Comparison of ENCODE assay signal across 15 mouse cellular contexts in genomic region chr3:52091261-52091797, GRCm38 (mm10). TPM values are rescaled to one million over a fixed set of nuclear protein-coding genes. Genes with fewer than 3 reads are reported as not detected.
DNase-seq lines count a peak whose midpoint lies in the region; ATAC-seq and TF ChIP-seq lines count a peak whose summit lies in the region.
"Had no signal": no experiment of that assay in that cellular context is flagged by ENCODE, and none has a peak within 500 bp of the region (broad histone marks: within the 10 kb centered on the region; RNA-seq: fewer than 3 reads in every experiment).

No protein-coding gene starts in this region.

- H3K9me3 ChIP-seq in kidney, embryonic 15.5 days (replicated peaks), result no peaks in the 10 kb centered on the region
- H3K9me3 ChIP-seq in embryonic facial prominence, embryonic 10.5 days, result no peaks in the 10 kb centered on the region
- no peaks in the 10 kb centered on the region for H3K9me3 ChIP-seq in limb, embryonic 11.5 days (ENCODE audit: control insufficient read depth, low read length)
- H3K9me3 ChIP-seq: hindbrain, embryonic 15.5 days; midbrain, embryonic 12.5 days had no signal

- peaks cover 59% of the 10 kb centered on the region for H3K4me1 ChIP-seq in kidney, embryonic 15.5 days
- peaks cover 64% of the 10 kb centered on the region for H3K4me1 ChIP-seq in embryonic facial prominence, embryonic 10.5 days
- peaks cover 29% of the 10 kb centered on the region for H3K4me1 ChIP-seq in limb, embryonic 11.5 days (ENCODE audit: control insufficient read depth, insufficient read depth, low read length)

- intact Hi-C loops in gastrocnemius, adult 2 months (cut with DNase I), result no loop called here

- H3K36me3 ChIP-seq in kidney, embryonic 15.5 days, result no peaks in the 10 kb centered on the region
- peaks cover 8% of the 10 kb centered on the region; the same call in 1 of the 2 replicates for H3K36me3 ChIP-seq in embryonic facial prominence, embryonic 10.5 days (replicated peaks)
- no peaks in the 10 kb centered on the region for H3K36me3 ChIP-seq in limb, embryonic 11.5 days (ENCODE audit: control insufficient read depth, insufficient read depth, low read length)
- H3K36me3 ChIP-seq: hindbrain, embryonic 15.5 days had no signal

- H3K27ac ChIP-seq in gastrocnemius, adult 2 months, result peak overlapping the region; percentile 40; the same call in 1 of the 2 replicates
- H3K27ac ChIP-seq in kidney, embryonic 15.5 days, result peak overlapping the region; percentile 87
- H3K27ac ChIP-seq in embryonic facial prominence, embryonic 10.5 days (replicated peaks), result peak overlapping the region; percentile 55; the same call in 1 of the 2 replicates
- H3K27ac ChIP-seq in limb, embryonic 11.5 days (replicated peaks; ENCODE audit: low read depth, low read length), result 0 out of 2 replicates have a peak overlapping the region, but pooled peaks have one; percentile 8
- H3K27ac ChIP-seq: hindbrain, embryonic 15.5 days; liver, embryonic 14.5 days; midbrain, embryonic 12.5 days had no signal

- no peak overlapping the region for H3K9ac ChIP-seq in kidney, embryonic 15.5 days
- H3K9ac ChIP-seq in limb, embryonic 11.5 days (ENCODE audit: low read length), result no peak overlapping the region
- H3K9ac ChIP-seq: hindbrain, embryonic 15.5 days; liver, embryonic 14.5 days; midbrain, embryonic 12.5 days had no signal

- no peak for ATAC-seq in kidney, embryonic 15.5 days (replicated peaks; ENCODE audit: low FRiP score)
- ATAC-seq in limb, embryonic 11.5 days (ENCODE audit: insufficient number of reproducible peaks, low FRiP score, low TSS enrichment, low read depth), result no peak
- ATAC-seq: forebrain, embryonic 16.5 days had no signal

- DNase-seq in gastrocnemius, adult 2 months, result no peak
- DNase-seq in gastrocnemius, adult 8-10 months (ENCODE audit: low spot score in 2 of 2), result no peak
- DNase-seq in kidney, adult 11 months, result no peak
- DNase-seq in embryonic facial prominence, embryonic 10.5 days (ENCODE audit: low spot score), result peak; percentile 38
- DNase-seq in limb, embryonic 11.5 days (ENCODE audit: low spot score), result no peak
- no peak for DNase-seq in cerebellum, adult 9-10 months
- DNase-seq in adrenal gland, postnatal 4 days (ENCODE audit: low spot score in 2 of 2), result no peak
- DNase-seq: adrenal gland, adult 2 months; cerebellum, postnatal 10 days; right cerebral cortex, postnatal 4 days had no signal

- H3K4me3 ChIP-seq in gastrocnemius, adult 2 months, result no peak overlapping the region
- no peak overlapping the region for H3K4me3 ChIP-seq in kidney, embryonic 15.5 days (replicated peaks)
- no peak overlapping the region for H3K4me3 ChIP-seq in embryonic facial prominence, embryonic 10.5 days
- no peak overlapping the region for H3K4me3 ChIP-seq in limb, embryonic 11.5 days (ENCODE audit: low read depth, low read length)
- H3K4me3 ChIP-seq: hindbrain, embryonic 15.5 days; midbrain, embryonic 12.5 days had no signal

- TF ChIP-seq CTCF in gastrocnemius, adult 2 months (IDR thresholded peaks at IDR 0.05), result no peak

- H3K27me3 ChIP-seq in kidney, embryonic 15.5 days, result no peaks in the 10 kb centered on the region
- no peaks in the 10 kb centered on the region for H3K27me3 ChIP-seq in embryonic facial prominence, embryonic 10.5 days (replicated peaks; ENCODE audit: low read depth, poor library complexity, severe bottlenecking)
- no peaks in the 10 kb centered on the region for H3K27me3 ChIP-seq in limb, embryonic 11.5 days (ENCODE audit: control insufficient read depth, insufficient read depth, low read length)
- H3K27me3 ChIP-seq: hindbrain, embryonic 15.5 days; midbrain, embryonic 12.5 days had no signal

- WGBS in kidney, embryonic 15.5 days, result 15% methylated on average over 7 of the region's 7 CpGs
- 26% methylated on average over 7 of the region's 7 CpGs for WGBS in embryonic facial prominence, embryonic 10.5 days
- 25% methylated on average over 7 of the region's 7 CpGs for WGBS in limb, embryonic 11.5 days

- H3K4me2 ChIP-seq in kidney, embryonic 15.5 days, result no peak overlapping the region
- H3K4me2 ChIP-seq in limb, embryonic 11.5 days (ENCODE audit: low read depth, severe bottlenecking), result no peak overlapping the region
- H3K4me2 ChIP-seq: hindbrain, embryonic 15.5 days; midbrain, embryonic 12.5 days had no signal

RNA-seq across cellular contexts. Expression of gene Maml3, which starts 13.5 kb away (rescaled TPM):
- total RNA-seq in gastrocnemius, adult 2 months (2021), result 1 to 10 TPM; 2.0 to 2.5 TPM
- total RNA-seq in gastrocnemius, adult 8-10 months (2022), result 1 to 10 TPM; 1.2 to 2.4 (median 1.8) TPM
- polyA plus RNA-seq in kidney, embryonic 15.5 days (2015; fragmentation: Nextera tagmentation; extraction: Ambion mirVana), result 6.2 and 7.8 TPM in 2 replicates
- polyA plus RNA-seq in embryonic facial prominence, embryonic 10.5 days (2016; fragmentation: Nextera tagmentation; extraction: Ambion mirVana), result 5.5 and 6.0 TPM in 2 replicates
- polyA plus RNA-seq in limb, embryonic 11.5 days (2014; fragmentation: Nextera tagmentation; extraction: Ambion mirVana), result 4.3 and 5.1 TPM in 2 replicates
- total RNA-seq in adrenal gland, postnatal 4 days (2021), result 10 to 100 TPM; 19.6 to 20.9 TPM

Comparison
In these comparisons a context has a peak if more than half of its experiments do, and no peak if none do; other contexts are left out.
1. H3K27ac ChIP-seq: peak in every context shown above with its lines; median percentile 87 in kidney, embryonic 15.5 days; 55 in embryonic facial prominence, embryonic 10.5 days; 40 in gastrocnemius, adult 2 months; 8 in limb, embryonic 11.5 days.
2. RNA of gene Maml3, which starts 13.5 kb away (total RNA-seq): 19.6 to 20.9 TPM in adrenal gland, postnatal 4 days; 2.0 to 2.5 TPM in gastrocnemius, adult 2 months and 1.2 to 2.4 TPM in gastrocnemius, adult 8-10 months; every median in the first group is over 4 times any median in the second.